Mouse (Mus musculus) gonadal fat pad, adult 2 months (tissue): ENCODE measurements around the gene Kcng1. TPM values are rescaled to one million over a fixed set of nuclear protein-coding genes. Genes with fewer than 3 reads are reported as not detected.

Experiments used
- polyA plus RNA-seq: library from polyadenylated mRNA; depleted of rRNA; stranded (reverse); fragments of >200 nt; gene quantifications from 2 replicates; pipeline ENCODE4 v1.2.3, GENCODE M21; 2012; rRNA removed

The Kcng1 gene
- polyA plus RNA-seq, 1 experiment: 2.1 TPM

Other genes starting within 250 kb of the Kcng1 start
- 8.9 and 13.0 TPM in 2 replicates for gene Pard6b, start 200.7 kb downstream of the Kcng1 start, polyA plus RNA-seq
- 15.4 and 21.9 TPM in 2 replicates for gene Adnp, start 74.6 kb downstream of the Kcng1 start, polyA plus RNA-seq
- 7.6 and 9.5 TPM in 2 replicates for gene Gm20716, start 51.4 kb downstream of the Kcng1 start, polyA plus RNA-seq
- 25.7 and 43.2 TPM in 2 replicates for gene Dpm1, start 51.1 kb downstream of the Kcng1 start, polyA plus RNA-seq
- 12.1 and 19.9 TPM in 2 replicates for gene Mocs3, start 51.1 kb downstream of the Kcng1 start, polyA plus RNA-seq